Mouse (Mus musculus): ENCODE data around the gene Polr1b. TPM values are rescaled to one million over a fixed set of nuclear protein-coding genes. Genes with fewer than 3 reads are reported as not detected.
A peak's percentile ranks its signal among the peaks of the same experiment; 100 is the strongest.

The Polr1b gene
- polyA plus RNA-seq (2015; fragmentation: Nextera tagmentation; extraction: Ambion mirVana), result 9.1 and 10.3 TPM in 2 replicates

GRCm38 (mm10) chr2:129100784-129101310 lies at the start of gene Polr1b:
Gene Polr1b (plus strand): TSS chr2:129100995.
- Histone ChIP-seq H3K27me3 (ENCODE audit: control insufficient read depth, insufficient read depth, low read depth, low read length) (no peaks in the 10 kb centered on the region), H3K27ac (ENCODE audit: low read length) (peak within 1 kb of the TSS; percentile 17; the same call in 1 of the 2 replicates), H3K4me1 (ENCODE audit: control insufficient read depth, low read depth, low read length) (peaks cover 9% of the 10 kb centered on the region), H3K9ac (ENCODE audit: low read depth, low read length) (peak within 1 kb of the TSS; percentile 72), H3K36me3 (ENCODE audit: control insufficient read depth, insufficient read depth) (peaks cover 8% of the 10 kb centered on the region; the same call in 1 of the 2 replicates), H3K4me2 (ENCODE audit: low read depth, low read length) (peak within 1 kb of the TSS; percentile 95), H3K9me3 (replicated peaks; ENCODE audit: control insufficient read depth, low read length) (no peaks in the 10 kb centered on the region), H3K4me3 (ENCODE audit: low read depth, low read length) (peak within 1 kb of the TSS; percentile 84)
- WGBS (ENCODE audit: insufficient replicate concordance), result under 1% methylated on average over 35 of the region's 35 CpGs
- ATAC-seq (ENCODE audit: low read depth), result peak; percentile 99

DNA sequence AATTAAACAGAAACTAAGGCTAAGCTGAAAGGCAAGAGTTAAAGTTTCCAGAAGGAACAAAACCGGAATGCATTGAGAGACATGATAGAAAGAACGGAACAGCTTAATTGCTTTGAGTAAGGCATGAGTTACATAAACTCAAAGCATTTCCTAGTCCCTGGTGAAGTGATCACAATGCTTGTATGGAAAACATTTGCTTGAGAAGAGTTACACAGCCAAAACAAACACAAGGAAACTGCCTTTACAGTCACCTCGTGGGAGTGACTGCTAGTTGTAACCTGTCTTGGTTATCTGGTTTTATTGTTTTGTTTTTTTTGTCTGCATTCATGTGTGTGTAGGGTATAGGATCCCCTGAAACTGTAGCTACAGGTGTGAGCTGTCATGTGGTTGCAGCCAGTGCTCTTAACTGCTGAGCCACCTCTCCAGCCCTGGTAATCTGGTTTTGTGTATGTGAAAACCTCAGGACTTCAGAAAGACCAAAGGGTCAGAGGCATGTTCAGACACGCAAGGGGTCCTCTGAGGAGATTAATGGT lies 48.3 kb upstream of the Polr1b start:
- Histone ChIP-seq H3K4me2 (ENCODE audit: low read depth, low read length) (no peak overlapping the region), H3K27ac (ENCODE audit: low read length) (no peak overlapping the region), H3K4me1 (ENCODE audit: control insufficient read depth, low read depth, low read length) (peaks cover 6% of the 10 kb centered on the region), H3K9ac (ENCODE audit: low read depth, low read length) (no peak overlapping the region), H3K4me3 (ENCODE audit: low read depth, low read length) (no peak overlapping the region), H3K27me3 (ENCODE audit: control insufficient read depth, insufficient read depth, low read depth, low read length) (no peaks in the 10 kb centered on the region), H3K36me3 (ENCODE audit: control insufficient read depth, insufficient read depth) (no peaks in the 10 kb centered on the region), H3K9me3 (replicated peaks; ENCODE audit: control insufficient read depth, low read length) (no peaks in the 10 kb centered on the region)
- WGBS (ENCODE audit: insufficient replicate concordance), result 45% methylated on average over 4 of the region's 4 CpGs
- ATAC-seq (ENCODE audit: low read depth), result no peak

- peaks cover 18% of the 10 kb centered on the region for H3K4me1 ChIP-seq (ENCODE audit: control insufficient read depth, low read depth, low read length)
- no peak for ATAC-seq (ENCODE audit: low read depth)
- H3K4me2 ChIP-seq (ENCODE audit: low read depth, low read length), result no peak overlapping the region
- no peaks in the 10 kb centered on the region for H3K9me3 ChIP-seq (replicated peaks; ENCODE audit: control insufficient read depth, low read length)
- no peak overlapping the region for H3K9ac ChIP-seq (ENCODE audit: low read depth, low read length)
- H3K4me3 ChIP-seq (ENCODE audit: low read depth, low read length), result no peak overlapping the region
- no peaks in the 10 kb centered on the region for H3K27me3 ChIP-seq (ENCODE audit: control insufficient read depth, insufficient read depth, low read depth, low read length)
- no peak overlapping the region for H3K27ac ChIP-seq (ENCODE audit: low read length)
- 74% methylated on average over 6 of the region's 6 CpGs for WGBS (ENCODE audit: insufficient replicate concordance)
- no peaks in the 10 kb centered on the region for H3K36me3 ChIP-seq (ENCODE audit: control insufficient read depth, insufficient read depth)
Measured at GRCm38 (mm10) chr2:129055741-129056140, 45.1 kb upstream of the Polr1b start.

GRCm38 (mm10) chr2:129056597-129056996 lies 44.2 kb upstream of the Polr1b start:
- Histone ChIP-seq H3K9ac (ENCODE audit: low read depth, low read length) (no peak overlapping the region), H3K9me3 (replicated peaks; ENCODE audit: control insufficient read depth, low read length) (no peaks in the 10 kb centered on the region), H3K4me3 (ENCODE audit: low read depth, low read length) (no peak overlapping the region), H3K4me2 (ENCODE audit: low read depth, low read length) (no peak overlapping the region), H3K27ac (ENCODE audit: low read length) (no peak overlapping the region), H3K27me3 (ENCODE audit: control insufficient read depth, insufficient read depth, low read depth, low read length) (no peaks in the 10 kb centered on the region), H3K36me3 (ENCODE audit: control insufficient read depth, insufficient read depth) (no peaks in the 10 kb centered on the region), H3K4me1 (ENCODE audit: control insufficient read depth, low read depth, low read length) (peaks cover 18% of the 10 kb centered on the region)
- 53% methylated on average over 9 of the region's 9 CpGs for WGBS (ENCODE audit: insufficient replicate concordance)
- no peak for ATAC-seq (ENCODE audit: low read depth)

- WGBS (ENCODE audit: insufficient replicate concordance), result 83% methylated on average over 8 of the region's 8 CpGs
Measured at GRCm38 (mm10) chr2:129057256-129057655, 43.5 kb upstream of the Polr1b start.

DNA sequence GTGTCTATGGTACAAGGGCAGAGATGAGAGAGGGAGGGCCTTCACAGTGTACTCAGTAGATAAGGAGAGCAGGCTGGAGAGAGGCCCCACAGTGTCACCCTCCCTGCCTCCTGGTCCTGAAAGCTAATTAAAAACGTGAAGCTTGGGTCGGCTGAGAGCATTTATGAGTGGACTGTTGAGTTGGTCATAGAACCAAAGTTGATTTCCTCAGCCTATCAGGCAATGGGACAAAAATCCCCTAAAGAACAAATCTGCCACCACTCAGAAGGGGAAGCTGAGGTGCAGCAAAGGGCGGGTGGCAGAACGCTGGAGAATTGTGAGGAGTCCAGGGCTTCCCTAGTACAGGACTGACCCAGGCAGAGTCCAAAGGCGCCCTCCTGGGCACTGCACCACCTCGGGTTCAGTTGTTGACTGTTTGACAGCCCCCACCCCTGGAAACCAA lies 42.9 kb upstream of the Polr1b start:
- Histone ChIP-seq H3K9ac (ENCODE audit: low read depth, low read length) (no peak overlapping the region), H3K27ac (ENCODE audit: low read length) (no peak overlapping the region), H3K27me3 (ENCODE audit: control insufficient read depth, insufficient read depth, low read depth, low read length) (no peaks in the 10 kb centered on the region), H3K36me3 (ENCODE audit: control insufficient read depth, insufficient read depth) (no peaks in the 10 kb centered on the region), H3K4me3 (ENCODE audit: low read depth, low read length) (0 out of 2 replicates have a peak overlapping the region, but pooled peaks have one; percentile 2), H3K9me3 (replicated peaks; ENCODE audit: control insufficient read depth, low read length) (no peaks in the 10 kb centered on the region), H3K4me1 (ENCODE audit: control insufficient read depth, low read depth, low read length) (peaks cover 18% of the 10 kb centered on the region), H3K4me2 (ENCODE audit: low read depth, low read length) (peak overlapping the region; percentile 45)
- WGBS (ENCODE audit: insufficient replicate concordance), result 45% methylated on average over 6 of the region's 6 CpGs
- peak; percentile 99 for ATAC-seq (ENCODE audit: low read depth)

More at GRCm38 (mm10) chr2:129057256-129057655, 43.5 kb upstream of the Polr1b start:
- no peak overlapping the region for H3K27ac ChIP-seq (ENCODE audit: low read length)
- H3K36me3 ChIP-seq (ENCODE audit: control insufficient read depth, insufficient read depth), result no peaks in the 10 kb centered on the region
- H3K4me3 ChIP-seq (ENCODE audit: low read depth, low read length), result no peak overlapping the region
- no peak overlapping the region for H3K4me2 ChIP-seq (ENCODE audit: low read depth, low read length)
- H3K9me3 ChIP-seq (replicated peaks; ENCODE audit: control insufficient read depth, low read length), result no peaks in the 10 kb centered on the region
- no peak for ATAC-seq (ENCODE audit: low read depth)
- H3K27me3 ChIP-seq (ENCODE audit: control insufficient read depth, insufficient read depth, low read depth, low read length), result no peaks in the 10 kb centered on the region
- no peak overlapping the region for H3K9ac ChIP-seq (ENCODE audit: low read depth, low read length)
- H3K4me1 ChIP-seq (ENCODE audit: control insufficient read depth, low read depth, low read length), result peaks cover 18% of the 10 kb centered on the region

- peaks cover 29% of the 10 kb centered on the region for H3K4me1 ChIP-seq (ENCODE audit: control insufficient read depth, low read depth, low read length)
- no peak for ATAC-seq (ENCODE audit: low read depth)
- 60% methylated on average over 10 of the region's 10 CpGs for WGBS (ENCODE audit: insufficient replicate concordance)
- no peak overlapping the region for H3K27ac ChIP-seq (ENCODE audit: low read length)
- H3K27me3 ChIP-seq (ENCODE audit: control insufficient read depth, insufficient read depth, low read depth, low read length), result no peaks in the 10 kb centered on the region; the same call in 1 of the 2 replicates
- H3K9me3 ChIP-seq (replicated peaks; ENCODE audit: control insufficient read depth, low read length), result no peaks in the 10 kb centered on the region
- no peak overlapping the region for H3K9ac ChIP-seq (ENCODE audit: low read depth, low read length)
- no peak overlapping the region for H3K4me2 ChIP-seq (ENCODE audit: low read depth, low read length)
- H3K36me3 ChIP-seq (ENCODE audit: control insufficient read depth, insufficient read depth), result no peaks in the 10 kb centered on the region
- H3K4me3 ChIP-seq (ENCODE audit: low read depth, low read length), result no peak overlapping the region
Measured at GRCm38 (mm10) chr2:129061456-129062059, 39.2 kb upstream of the Polr1b start.

GRCm38 (mm10) chr2:129065437-129066282 lies 35.1 kb upstream of the Polr1b start, which contains the start of gene Ttl:
Gene Ttl (plus strand): TSS chr2:129065942.
- WGBS (ENCODE audit: insufficient replicate concordance), result 3% methylated on average over 60 of the region's 62 CpGs
- peak within 1 kb of the TSS; percentile 76 for H3K4me3 ChIP-seq (ENCODE audit: low read depth, low read length)
- H3K9ac ChIP-seq (ENCODE audit: low read depth, low read length), result peak within 1 kb of the TSS; percentile 74
- peaks cover 16% of the 10 kb centered on the region for H3K4me1 ChIP-seq (ENCODE audit: control insufficient read depth, low read depth, low read length)
- H3K4me2 ChIP-seq (ENCODE audit: low read depth, low read length), result peak within 1 kb of the TSS; percentile 95
- ATAC-seq (ENCODE audit: low read depth), result peak; percentile 96
- no peak within 1 kb of the TSS; the same call in 1 of the 2 replicates for H3K27ac ChIP-seq (ENCODE audit: low read length)
- no peaks in the 10 kb centered on the region for H3K36me3 ChIP-seq (ENCODE audit: control insufficient read depth, insufficient read depth)
- H3K9me3 ChIP-seq (replicated peaks; ENCODE audit: control insufficient read depth, low read length), result no peaks in the 10 kb centered on the region
- no peaks in the 10 kb centered on the region; the same call in 1 of the 2 replicates for H3K27me3 ChIP-seq (ENCODE audit: control insufficient read depth, insufficient read depth, low read depth, low read length)
